In the genomic region with DNA sequence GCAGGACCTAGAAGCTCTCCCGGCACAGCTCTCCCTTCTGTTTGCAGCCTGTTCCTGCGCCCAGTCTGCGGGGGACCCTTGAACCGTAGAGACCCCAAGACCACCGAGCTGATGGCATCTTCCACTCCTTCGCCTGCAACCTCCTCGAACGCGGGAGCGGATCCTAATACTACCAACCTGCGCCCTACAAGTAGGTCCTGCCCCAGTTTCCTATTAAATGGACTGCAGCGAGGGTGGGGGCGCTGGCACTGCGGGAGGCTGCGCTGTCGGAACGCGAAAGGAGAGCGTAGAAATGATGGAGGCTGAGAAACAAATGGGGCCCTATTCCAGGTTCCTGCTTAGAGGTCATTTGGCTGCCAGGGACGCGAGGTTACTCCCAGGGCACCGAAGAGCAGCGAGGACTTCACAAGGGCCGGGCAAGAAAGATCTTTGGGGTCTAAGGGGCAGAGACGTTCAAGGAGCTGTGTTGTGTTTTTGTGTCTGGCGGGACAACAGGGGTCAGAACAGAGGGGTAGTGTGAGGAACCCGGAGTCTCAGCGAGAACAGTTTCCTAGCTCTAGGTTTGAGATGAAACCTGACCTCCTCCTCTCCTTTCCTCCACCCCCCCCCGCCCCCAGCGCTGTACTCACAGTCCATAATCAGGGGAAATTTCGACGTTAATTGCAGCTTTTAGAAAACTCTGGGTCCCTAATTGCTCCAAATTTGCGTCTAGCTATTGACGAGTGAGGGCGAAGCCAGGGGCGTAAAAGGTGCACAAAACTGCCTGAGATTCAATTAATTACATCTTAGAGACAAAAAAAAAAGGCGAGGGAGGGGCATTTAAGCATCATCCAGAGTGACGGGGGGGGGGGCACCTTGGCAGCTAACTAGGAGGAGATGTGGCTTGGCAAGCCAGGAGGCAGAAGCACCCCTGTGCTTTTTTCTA, we compare ENCODE assay signal across 12 mouse cellular contexts. TPM values are rescaled to one million over a fixed set of nuclear protein-coding genes. Genes with fewer than 3 reads are reported as not detected.
A peak's percentile ranks its signal among the peaks of the same experiment; 100 is the strongest.
DNase-seq lines count a peak whose midpoint lies in the region; ATAC-seq and TF ChIP-seq lines count a peak whose summit lies in the region.
"Had no signal": no experiment of that assay in that cellular context is flagged by ENCODE, and none has a peak within 500 bp of the region (broad histone marks: within the 10 kb centered on the region; RNA-seq: fewer than 3 reads in every experiment).

No protein-coding gene starts in this region.

- peaks cover 39% of the 10 kb centered on the region for H3K4me1 ChIP-seq in heart, embryonic 11.5 days (ENCODE audit: control insufficient read depth, insufficient read depth, low read length)
- peaks cover 5 to 17% of the 10 kb centered on the region in 2 experiments for H3K4me1 ChIP-seq in ES-E14 (ENCODE audit: control insufficient read depth in 2 of 2, insufficient read depth in 2 of 2, low read length in 2 of 2, poor library complexity in 1 of 2)
- H3K4me1 ChIP-seq in forebrain, embryonic 14.5 days (ENCODE audit: control insufficient read depth, insufficient read depth, low read length): peaks cover 10% of the 10 kb centered on the region
- peaks cover 55% of the 10 kb centered on the region for H3K4me1 ChIP-seq in midbrain, embryonic 11.5 days (ENCODE audit: control insufficient read depth, insufficient read depth, low read length)

- H3K4me3 ChIP-seq in heart, embryonic 11.5 days (ENCODE audit: low read depth, low read length): peak overlapping the region; percentile 25
- peak overlapping the region; percentile 52 to 55; a peak in 3 of 4 replicates for H3K4me3 ChIP-seq in ES-E14 (ENCODE audit: insufficient read depth in 1 of 2, low read depth in 1 of 2, low read length in 2 of 2, poor library complexity in 1 of 2, severe bottlenecking in 1 of 2)
- peak overlapping the region; percentile 48 for H3K4me3 ChIP-seq in forebrain, embryonic 14.5 days (ENCODE audit: low read depth, low read length)
- H3K4me3 ChIP-seq in midbrain, embryonic 11.5 days (ENCODE audit: low read depth, low read length): peak overlapping the region; percentile 32
- H3K4me3 ChIP-seq: erythroblast, embryonic 14.5 days had no signal

- in situ Hi-C loops in ES-E14 (cut with MboI; ENCODE audit: low sequenced_read_pairs in 2 of 2, unreplicated experiment in 2 of 2): loop anchor here (5.0 to 25.0 kb wide), 6 partner anchors 89 to 981 kb away; a partner anchor contains a TSS

- no peaks in the 10 kb centered on the region for H3K36me3 ChIP-seq in heart, embryonic 11.5 days (ENCODE audit: control insufficient read depth, insufficient read depth, low read length)
- H3K36me3 ChIP-seq in ES-E14 (ENCODE audit: control insufficient read depth, insufficient read depth, low read length, poor library complexity, severe bottlenecking): no peaks in the 10 kb centered on the region
- no peaks in the 10 kb centered on the region for H3K36me3 ChIP-seq in forebrain, embryonic 14.5 days (ENCODE audit: control insufficient read depth, insufficient read depth, low read length)
- no peaks in the 10 kb centered on the region for H3K36me3 ChIP-seq in midbrain, embryonic 11.5 days (ENCODE audit: control insufficient read depth, insufficient read depth, low read length)

- H3K9me3 ChIP-seq in heart, embryonic 11.5 days (replicated peaks; ENCODE audit: control insufficient read depth, low read length): no peaks in the 10 kb centered on the region
- H3K9me3 ChIP-seq in ES-E14 (ENCODE audit: control insufficient read depth, insufficient read depth, low read depth, low read length): no peaks in the 10 kb centered on the region
- no peaks in the 10 kb centered on the region for H3K9me3 ChIP-seq in forebrain, embryonic 14.5 days (replicated peaks; ENCODE audit: control insufficient read depth, low read length)
- H3K9me3 ChIP-seq in midbrain, embryonic 11.5 days (ENCODE audit: control insufficient read depth, low read length): no peaks in the 10 kb centered on the region

- H3K27ac ChIP-seq in heart, embryonic 11.5 days (ENCODE audit: low read depth, low read length): no peak overlapping the region
- no peak overlapping the region for H3K27ac ChIP-seq in ES-E14 (ENCODE audit: insufficient read depth, low read depth, low read length, poor library complexity, severe bottlenecking)
- H3K27ac ChIP-seq in forebrain, embryonic 14.5 days (ENCODE audit: low read depth, low read length): peak overlapping the region; percentile 93
- peak overlapping the region; percentile 17; the same call in 1 of the 2 replicates for H3K27ac ChIP-seq in midbrain, embryonic 11.5 days (ENCODE audit: low read depth, low read length)

- DNase-seq in heart, postnatal 25 days (ENCODE audit: low spot score): no peak
- DNase-seq in ES-E14 (ENCODE audit: low read depth, low spot score): no peak
- DNase-seq in forebrain, embryonic 14.5 days (ENCODE audit: low spot score): peak; percentile 84
- peak; percentile 92 for DNase-seq in midbrain, embryonic 11.5 days (ENCODE audit: low spot score, missing footprints)
- no peak for DNase-seq in ovary, postnatal 14 days (ENCODE audit: low spot score)
- DNase-seq in urinary bladder, postnatal 36 days (ENCODE audit: low spot score in 2 of 2): no peak
- no peak for DNase-seq in left cerebral cortex, postnatal 25 days (ENCODE audit: low spot score in 2 of 2)
- DNase-seq: spleen, adult 18-20 months had no signal

- intact Hi-C loops in heart, postnatal 25 days (cut with DNase I): no loop called here
- intact Hi-C loops in left cerebral cortex, postnatal 25 days (cut with DNase I): loop anchor here (5.0 kb wide), 2 partner anchors 927 to 973 kb away; no protein-coding TSS in a partner anchor

- peaks cover 97% of the 10 kb centered on the region for H3K27me3 ChIP-seq in heart, embryonic 11.5 days (ENCODE audit: control insufficient read depth, insufficient read depth, low read length)
- peaks cover 86% of the 10 kb centered on the region for H3K27me3 ChIP-seq in forebrain, embryonic 14.5 days (replicated peaks; ENCODE audit: control insufficient read depth, insufficient read depth, low read length)
- H3K27me3 ChIP-seq in midbrain, embryonic 11.5 days (ENCODE audit: control insufficient read depth, insufficient read depth, low read length): peaks cover 98% of the 10 kb centered on the region

- H3K4me2 ChIP-seq in heart, embryonic 11.5 days: peak overlapping the region; percentile 63
- H3K4me2 ChIP-seq in forebrain, embryonic 14.5 days (ENCODE audit: low read length): peak overlapping the region; percentile 68
- peak overlapping the region; percentile 44; the same call in 1 of the 2 replicates for H3K4me2 ChIP-seq in midbrain, embryonic 11.5 days

- H3K9ac ChIP-seq in heart, embryonic 11.5 days (ENCODE audit: low read depth, low read length): no peak overlapping the region
- H3K9ac ChIP-seq in ES-E14 (ENCODE audit: insufficient read depth, low read depth, low read length, poor library complexity, severe bottlenecking): no peak overlapping the region
- peak overlapping the region; percentile 80 for H3K9ac ChIP-seq in forebrain, embryonic 14.5 days (ENCODE audit: low read length)
- peak overlapping the region; percentile 55 for H3K9ac ChIP-seq in midbrain, embryonic 11.5 days (ENCODE audit: low read length)

- WGBS in heart, embryonic 11.5 days (ENCODE audit: insufficient replicate concordance): 2% methylated on average over 38 of the region's 38 CpGs
- under 1% methylated on average over 38 of the region's 38 CpGs for WGBS in forebrain, embryonic 14.5 days
- WGBS in midbrain, embryonic 11.5 days: 1% methylated on average over 37 of the region's 38 CpGs

- ATAC-seq in heart, embryonic 11.5 days (replicated peaks; ENCODE audit: insufficient number of reproducible peaks, low FRiP score, low TSS enrichment): no peak
- ATAC-seq in forebrain, embryonic 14.5 days: no peak
- ATAC-seq in midbrain, embryonic 11.5 days (ENCODE audit: low FRiP score): no peak
- ATAC-seq: inflammation-experienced regulatory T-cells, adult 6 months had no signal

TF ChIP-seq in ES-E14, 5 proteins besides CTCF, POLR2A, EP300 and RAD21:
- TF ChIP-seq ZC3H11A (IDR thresholded peaks at IDR 0.05; ENCODE audit: borderline replicate concordance, low read depth, low read length): no peak
- no peak for TF ChIP-seq HCFC1 (IDR thresholded peaks at IDR 0.05; ENCODE audit: borderline replicate concordance, insufficient read depth, low read length)
- TF ChIP-seq CHD2 (IDR thresholded peaks at IDR 0.05; ENCODE audit: low read depth, low read length): no peak
- TF ChIP-seq MAFK (IDR thresholded peaks at IDR 0.05; ENCODE audit: insufficient read depth, low read depth, low read length): no peak
- no peak for TF ChIP-seq ZNF384 (IDR thresholded peaks at IDR 0.05; ENCODE audit: low read depth, low read length)

RNA-seq across cellular contexts. Expression of a gene that starts 11.1 kb away (rescaled TPM):
- 0.57 and 0.99 TPM in 2 replicates for polyA plus RNA-seq in heart, embryonic 11.5 days (2014; fragmentation: Nextera tagmentation; extraction: Ambion mirVana)
- under 1 TPM; 0.13 to 0.36 TPM for total RNA-seq in heart, postnatal 25 days (2021)
- 1.0 and 3.1 TPM in 2 replicates for total RNA-seq in ES-E14 (2012; rRNA removed)
- polyA plus RNA-seq in forebrain, embryonic 14.5 days (2014; fragmentation: Nextera tagmentation; extraction: Ambion mirVana): 46.4 and 70.4 TPM in 2 replicates
- 12.8 and 14.5 TPM in 2 replicates for polyA plus RNA-seq in midbrain, embryonic 11.5 days (2014; fragmentation: Nextera tagmentation; extraction: Ambion mirVana)
- total RNA-seq in left cerebral cortex, postnatal 25 days (2021): 100 to 1,000 TPM; 313 to 395 TPM
- polyA plus RNA-seq: erythroblast, embryonic 14.5 days had no signal

RNA-seq across cellular contexts. Expression of a gene that starts 55.4 kb away (rescaled TPM):
- 0.31 and 1.0 TPM in 2 replicates for polyA plus RNA-seq in heart, embryonic 11.5 days (2014; fragmentation: Nextera tagmentation; extraction: Ambion mirVana)
- total RNA-seq in heart, postnatal 25 days (2021): not detected
- total RNA-seq in ES-E14 (2012; rRNA removed): 0.26 TPM in 1 of 2 replicates, not detected in the other
- 1.8 and 2.8 TPM in 2 replicates for polyA plus RNA-seq in forebrain, embryonic 14.5 days (2014; fragmentation: Nextera tagmentation; extraction: Ambion mirVana)
- polyA plus RNA-seq in midbrain, embryonic 11.5 days (2014; fragmentation: Nextera tagmentation; extraction: Ambion mirVana): 2.7 and 3.0 TPM in 2 replicates
- under 1 TPM; 0.21 to 0.50 TPM for total RNA-seq in left cerebral cortex, postnatal 25 days (2021)
- total RNA-seq: monocyte, adult 5-6 weeks had no signal
- polyA plus RNA-seq: erythroblast, embryonic 14.5 days; inflammation-experienced regulatory T-cells, adult 6 months had no signal

Comparison
In these comparisons a context has a peak if more than half of its experiments do, and no peak if none do; other contexts are left out.
1. H3K27ac ChIP-seq: peak in forebrain, embryonic 14.5 days (single experiment) and midbrain, embryonic 11.5 days (single experiment); none in heart, embryonic 11.5 days (single experiment) and ES-E14 (single experiment).
2. H3K9ac ChIP-seq: peak in forebrain, embryonic 14.5 days (single experiment) and midbrain, embryonic 11.5 days (single experiment); none in heart, embryonic 11.5 days (single experiment) and ES-E14 (single experiment).
3. DNase-seq: peak in forebrain, embryonic 14.5 days (single experiment) and midbrain, embryonic 11.5 days (single experiment); none in heart, postnatal 25 days (single experiment), ES-E14 (single experiment), ovary, postnatal 14 days (single experiment), urinary bladder, postnatal 36 days (0 of 2) and left cerebral cortex, postnatal 25 days (0 of 2).
4. RNA of a gene that starts 11.1 kb away (total RNA-seq): 313 to 395 TPM in left cerebral cortex, postnatal 25 days; 1.0 to 3.1 TPM in ES-E14 and 0.13 to 0.36 TPM in heart, postnatal 25 days; every median in the first group is over 10 times any median in the second.
5. Peak in every context shown above with its lines, with median percentiles within 50 percentile points of each other: H3K4me2 ChIP-seq and H3K4me3 ChIP-seq.